Mouse (Mus musculus) liver, embryonic 13.5 days (tissue): Measurements from ENCODE around the gene Acap2. TPM values are rescaled to one million over a fixed set of nuclear protein-coding genes. Genes with fewer than 3 reads are reported as not detected.

Experiments
- ATAC-seq: fragments of 200-750 bp; cut with Nextera tagmentation; 2 replicates; pipeline ENCODE4 v1.8.0; 2017; ENCODE audit warnings: low read depth, mild to moderate bottlenecking, moderate number of reproducible peaks, moderate library complexity
- DNase-seq: peaks from one replicate; pipeline ENCODE4 v3.0.0; 2022
- H3K27ac ChIP-seq: fragments of 300-500 bp; sonication (generic); 2 replicates; pipeline ENCODE4 v1.5.1; 2015; ENCODE audit warnings: moderate library complexity, mild to moderate bottlenecking, inconsistent platforms
- H3K27me3 ChIP-seq: fragments of 300-500 bp; sonication (generic); 2 replicates; pipeline ENCODE4 v1.6.1; 2015; ENCODE audit warnings: mild to moderate bottlenecking, inconsistent platforms
- H3K36me3 ChIP-seq: fragments of 300-500 bp; sonication (generic); 2 replicates; pipeline ENCODE4 v1.6.1; 2015; ENCODE audit warnings: mild to moderate bottlenecking, inconsistent platforms
- H3K4me1 ChIP-seq: fragments of 300-500 bp; sonication (generic); replicated peaks from 2 replicates; pipeline ENCODE4 v1.6.1; 2015; ENCODE audit warnings: inconsistent platforms
- H3K4me2 ChIP-seq: fragments of 300-500 bp; sonication (generic); 2 replicates; pipeline ENCODE4 v1.6.1; 2015; ENCODE audit warnings: inconsistent platforms, mild to moderate bottlenecking, moderate library complexity
- H3K4me3 ChIP-seq: fragments of 300-500 bp; sonication (generic); replicated peaks from 2 replicates; pipeline ENCODE4 v1.5.1; 2015; ENCODE audit warnings: mild to moderate bottlenecking, inconsistent platforms
- H3K9ac ChIP-seq: fragments of 300-500 bp; sonication (generic); 2 replicates; pipeline ENCODE4 v1.6.1; 2015; ENCODE audit warnings: mild to moderate bottlenecking, inconsistent platforms
- H3K9me3 ChIP-seq: fragments of 300-500 bp; sonication (generic); replicated peaks from 2 replicates; pipeline ENCODE4 v1.6.1; 2016; ENCODE audit warnings: inconsistent platforms
- WGBS: fragments of 180-500 bp; shearing (Covaris S2); methylation state at CpG from one replicate; pipeline ENCODE4 v1.1.7; 2015; ENCODE audit not compliant: insufficient replicate concordance; 5-methylcytosine and 5-hydroxymethylcytosine counted together
- polyA plus RNA-seq: library from polyadenylated mRNA; unstranded; fragments of >200 nt; fragmentation: Nextera tagmentation; extraction: Ambion mirVana; gene quantifications from 2 replicates; pipeline ENCODE4 v1.2.1, GENCODE M21; 2015

The Acap2 gene
- polyA plus RNA-seq, 1 experiment from 2014 or later = 5.8 TPM

DNA sequence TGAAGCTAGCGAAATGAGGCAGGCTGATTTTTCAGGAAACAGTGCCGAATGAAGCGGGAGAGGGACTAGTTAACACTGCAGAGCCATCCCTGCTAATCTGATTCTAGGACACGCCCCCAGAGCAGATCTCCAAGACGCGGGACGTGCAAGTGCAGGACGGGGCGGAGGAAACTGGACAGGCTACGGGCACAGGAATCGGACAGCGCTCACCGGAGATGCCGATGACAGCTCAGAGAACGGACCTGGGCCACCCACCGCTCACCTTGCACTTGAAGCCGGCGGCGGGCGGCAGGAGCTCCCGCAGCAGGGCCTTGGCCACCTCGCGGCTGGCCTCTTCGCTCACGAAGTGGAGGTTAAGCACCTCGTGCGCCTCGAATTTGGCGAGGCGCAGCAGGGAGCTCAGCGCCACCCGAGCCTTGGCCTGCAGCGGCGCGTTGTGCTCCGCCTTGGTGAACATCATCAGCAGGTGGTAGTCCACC, 120.4 kb downstream of the Acap2 start:
- H3K9me3 ChIP-seq = no peaks in the 10 kb centered on the region
- peaks cover 24% of the 10 kb centered on the region for H3K4me1 ChIP-seq
- DNase-seq (peak; percentile 65), ATAC-seq (peak; percentile 62)
- peak overlapping the region; percentile 99 for H3K4me2 ChIP-seq
- under 1% methylated on average over 36 of the region's 36 CpGs for WGBS
- H3K9ac ChIP-seq = peak overlapping the region; percentile 79
- peaks cover 3% of the 10 kb centered on the region; the same call in 1 of the 2 replicates for H3K36me3 ChIP-seq
- H3K4me3 ChIP-seq = peak overlapping the region; percentile 75
- no peaks in the 10 kb centered on the region for H3K27me3 ChIP-seq
- peak overlapping the region; percentile 80 for H3K27ac ChIP-seq

DNA sequence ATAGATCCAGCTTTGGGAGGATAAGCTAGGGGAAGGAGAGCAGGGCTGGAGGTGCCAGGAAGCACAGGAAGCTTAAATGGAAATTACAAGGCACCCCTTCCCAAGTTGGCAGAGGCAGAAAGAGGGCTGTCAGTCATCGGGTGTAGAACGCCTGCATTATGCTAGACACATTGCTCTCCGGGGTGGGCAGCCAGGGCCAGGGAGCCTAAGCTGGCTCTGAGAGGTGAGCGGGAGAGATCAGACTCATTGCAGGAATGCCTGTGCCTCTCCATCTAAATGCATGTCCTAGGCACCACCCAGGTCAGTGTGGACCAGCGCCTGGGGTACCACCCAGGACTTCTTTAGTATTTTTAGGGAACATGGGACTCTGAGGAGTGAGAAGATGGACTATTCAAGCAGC, 123.6 kb downstream of the Acap2 start:
- H3K4me3 ChIP-seq = no peak overlapping the region
- H3K4me1 ChIP-seq = peaks cover 24% of the 10 kb centered on the region
- H3K36me3 ChIP-seq = peaks cover 3% of the 10 kb centered on the region; the same call in 1 of the 2 replicates
- DNase-seq (no peak), ATAC-seq (no peak)
- WGBS = 86% methylated on average over 5 of the region's 5 CpGs
- no peak overlapping the region for H3K4me2 ChIP-seq
- no peaks in the 10 kb centered on the region for H3K9me3 ChIP-seq
- no peak overlapping the region for H3K27ac ChIP-seq
- H3K27me3 ChIP-seq = no peaks in the 10 kb centered on the region
- H3K9ac ChIP-seq = no peak overlapping the region

DNA sequence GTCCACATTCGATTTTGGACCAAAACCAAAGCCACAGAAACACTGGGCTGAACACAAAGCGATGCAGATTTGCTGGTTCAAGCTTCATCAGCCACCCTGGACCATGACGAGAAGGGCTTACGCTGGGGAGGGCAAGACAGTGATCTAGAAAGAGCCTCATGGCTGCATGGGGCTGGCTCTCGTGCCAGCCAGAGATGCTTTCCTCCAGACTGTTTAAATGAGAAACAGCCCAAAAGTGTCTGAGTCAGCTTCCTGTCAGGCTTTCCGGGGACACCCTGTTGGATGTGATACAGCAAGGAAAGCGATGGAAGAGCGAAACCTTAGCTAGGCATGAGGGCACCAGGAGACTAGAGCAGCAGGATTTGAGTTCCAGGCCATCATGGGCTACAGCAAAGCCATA, 124.6 kb downstream of the Acap2 start:
- Histone ChIP-seq H3K4me1 (peaks cover 20% of the 10 kb centered on the region), H3K9ac (no peak overlapping the region), H3K4me2 (no peak overlapping the region), H3K4me3 (no peak overlapping the region), H3K27me3 (no peaks in the 10 kb centered on the region), H3K27ac (no peak overlapping the region), H3K9me3 (no peaks in the 10 kb centered on the region), H3K36me3 (peaks cover 3% of the 10 kb centered on the region; the same call in 1 of the 2 replicates)
- DNase-seq (no peak), ATAC-seq (no peak)
- 81% methylated on average over 8 of the region's 8 CpGs for WGBS

DNA sequence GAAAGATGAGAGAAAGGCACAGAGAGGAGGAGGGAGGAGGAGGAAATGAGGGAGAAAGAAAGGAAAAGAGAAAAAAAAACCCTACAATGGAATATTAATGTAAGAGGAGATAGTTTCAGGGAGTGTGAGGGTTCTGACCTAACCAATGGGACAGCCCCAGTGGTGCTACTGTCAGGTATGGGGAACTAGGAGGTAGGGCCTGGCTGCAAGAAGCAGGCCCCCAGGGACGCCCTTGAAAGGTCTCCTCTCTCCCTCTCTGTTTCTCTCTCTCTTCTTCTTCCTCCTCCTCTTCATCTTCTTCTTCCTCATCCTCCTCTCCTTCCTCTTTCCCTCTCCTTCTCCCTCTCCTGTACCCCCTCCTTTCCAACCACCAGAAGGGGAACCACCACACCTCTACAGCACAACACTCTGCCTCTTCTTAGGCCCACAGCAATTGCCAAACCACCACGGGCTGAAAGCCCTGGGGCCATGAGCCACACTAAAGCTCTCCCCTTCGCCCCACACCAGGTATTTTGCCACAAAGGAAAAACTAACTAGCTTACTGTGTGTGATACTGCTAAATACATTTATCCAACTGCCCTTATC, 126.6 kb downstream of the Acap2 start:
- Histone ChIP-seq H3K4me1 (peaks cover 20% of the 10 kb centered on the region), H3K36me3 (peaks cover 3% of the 10 kb centered on the region; the same call in 1 of the 2 replicates), H3K9me3 (no peaks in the 10 kb centered on the region), H3K4me2 (no peak overlapping the region), H3K9ac (no peak overlapping the region), H3K27ac (no peak overlapping the region), H3K4me3 (no peak overlapping the region), H3K27me3 (no peaks in the 10 kb centered on the region)
- ATAC-seq = no peak
- no peak for DNase-seq
- WGBS = 65% methylated on average over 3 of the region's 3 CpGs

DNA sequence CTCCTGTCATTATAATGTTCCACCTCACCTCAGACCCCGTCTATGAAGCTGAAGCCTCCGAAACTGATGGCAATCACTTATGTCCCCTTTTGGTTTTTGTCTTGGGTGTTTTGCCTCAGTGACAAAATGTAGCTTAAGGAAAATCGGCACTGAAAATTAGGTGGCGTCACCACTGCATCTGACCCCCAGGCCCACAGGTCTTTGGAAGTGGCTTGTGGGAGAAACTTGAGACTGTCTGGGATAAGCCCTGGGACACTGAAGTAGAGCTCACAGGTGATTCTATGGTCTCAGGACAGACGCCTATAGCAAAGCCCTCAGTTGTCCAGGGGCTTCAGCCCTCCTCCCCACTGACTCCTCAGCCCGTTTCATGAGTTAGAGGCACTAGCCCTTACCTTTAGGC, 129.3 kb downstream of the Acap2 start:
- Histone ChIP-seq H3K4me2 (no peak overlapping the region), H3K4me1 (peaks cover 38% of the 10 kb centered on the region), H3K27ac (no peak overlapping the region), H3K9ac (no peak overlapping the region), H3K4me3 (no peak overlapping the region), H3K27me3 (no peaks in the 10 kb centered on the region), H3K9me3 (no peaks in the 10 kb centered on the region), H3K36me3 (no peaks in the 10 kb centered on the region)
- ATAC-seq (no peak), DNase-seq (no peak)
- WGBS = 76% methylated on average over 6 of the region's 6 CpGs

DNA sequence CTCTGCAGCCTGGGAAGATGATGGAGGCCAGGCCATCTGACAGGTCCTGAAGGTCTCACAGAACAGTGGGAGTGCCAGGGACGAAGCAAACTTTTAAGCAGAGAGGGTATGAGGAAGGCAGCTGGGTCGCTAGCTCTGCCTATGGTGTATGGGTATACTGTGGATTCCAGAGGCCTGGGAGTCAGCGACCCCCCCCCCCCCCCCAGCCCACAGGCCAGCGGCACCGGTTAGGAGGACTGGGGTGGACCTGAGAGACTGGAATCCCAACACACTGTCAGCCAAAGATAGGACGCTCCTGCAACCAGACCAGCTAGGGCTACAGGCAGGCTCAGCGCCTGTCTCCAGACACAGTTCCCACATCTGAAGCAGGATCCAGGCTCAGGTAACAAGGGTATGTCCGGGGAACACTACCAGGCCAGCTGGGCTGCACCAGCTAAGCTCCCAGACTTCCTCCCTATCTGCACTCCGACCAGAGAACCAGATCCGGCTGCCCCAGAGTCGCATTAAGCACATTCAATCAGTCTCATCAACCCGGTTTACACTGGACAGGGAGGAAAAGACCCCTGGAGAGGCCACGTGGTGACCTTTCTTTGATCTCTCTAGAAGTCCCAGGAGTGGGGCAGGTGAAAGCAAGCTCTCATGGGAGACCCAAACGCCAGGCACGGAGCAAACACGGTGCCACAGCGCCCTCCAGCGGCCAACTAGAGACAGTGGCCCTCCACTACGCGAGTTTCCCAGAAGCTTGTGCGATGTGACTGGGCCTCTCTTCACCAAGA, 130.5 kb downstream of the Acap2 start:
- ATAC-seq (peak; percentile 39), DNase-seq (peak; percentile 49)
- Histone ChIP-seq H3K9me3 (no peaks in the 10 kb centered on the region), H3K4me3 (no peak overlapping the region), H3K4me2 (peak overlapping the region; percentile 49), H3K27me3 (no peaks in the 10 kb centered on the region), H3K9ac (no peak overlapping the region), H3K36me3 (no peaks in the 10 kb centered on the region), H3K27ac (no peak overlapping the region), H3K4me1 (peaks cover 49% of the 10 kb centered on the region)
- 17% methylated on average over 21 of the region's 21 CpGs for WGBS

DNA sequence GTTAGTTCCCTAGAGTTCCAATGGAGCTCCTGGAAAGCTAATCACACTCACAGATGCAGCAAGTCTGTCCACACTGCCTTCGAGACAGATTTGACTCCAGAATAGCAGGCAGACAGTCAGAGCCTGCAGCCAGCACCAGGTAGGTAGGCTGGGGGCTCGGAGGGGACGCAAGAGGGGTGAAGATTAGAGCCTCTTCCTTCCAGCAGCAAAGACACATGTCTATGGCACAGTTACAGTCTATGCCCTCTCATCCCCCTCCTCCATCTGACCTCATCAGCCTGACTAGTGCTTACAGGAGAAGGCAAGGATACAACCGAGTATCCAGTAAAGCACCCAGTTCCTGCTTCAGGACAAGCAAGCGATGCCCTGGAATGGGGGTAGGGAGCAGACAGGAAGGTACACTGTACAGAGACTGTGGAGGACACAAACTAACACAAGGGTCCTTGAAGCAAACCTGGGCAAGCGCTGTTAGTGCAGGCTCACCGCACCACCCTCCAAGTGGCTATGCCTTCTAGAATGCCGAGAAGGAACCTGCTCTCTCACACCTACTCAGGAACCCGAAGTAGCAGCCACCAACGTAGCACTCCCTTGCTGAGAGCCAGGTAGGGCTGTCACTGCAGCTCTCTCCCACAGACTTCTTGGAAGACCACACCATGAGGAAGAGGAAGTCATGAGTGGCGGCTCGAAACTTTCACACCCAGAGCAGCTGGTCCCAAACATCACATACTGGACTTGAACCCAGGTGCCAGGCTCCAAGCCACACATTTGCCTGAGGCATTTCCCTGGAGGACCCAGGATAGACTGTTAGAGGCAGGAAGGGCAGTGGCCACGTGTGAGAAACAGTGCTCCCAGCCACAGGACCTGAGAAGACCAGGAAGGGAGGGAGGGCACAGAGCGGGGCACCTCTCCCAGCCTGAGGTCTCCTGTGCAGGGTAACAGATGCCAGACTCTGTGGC, 131.6 kb downstream of the Acap2 start:
- WGBS = 65% methylated on average over 14 of the region's 14 CpGs
- H3K27me3 ChIP-seq = no peaks in the 10 kb centered on the region
- no peak for ATAC-seq

DNA sequence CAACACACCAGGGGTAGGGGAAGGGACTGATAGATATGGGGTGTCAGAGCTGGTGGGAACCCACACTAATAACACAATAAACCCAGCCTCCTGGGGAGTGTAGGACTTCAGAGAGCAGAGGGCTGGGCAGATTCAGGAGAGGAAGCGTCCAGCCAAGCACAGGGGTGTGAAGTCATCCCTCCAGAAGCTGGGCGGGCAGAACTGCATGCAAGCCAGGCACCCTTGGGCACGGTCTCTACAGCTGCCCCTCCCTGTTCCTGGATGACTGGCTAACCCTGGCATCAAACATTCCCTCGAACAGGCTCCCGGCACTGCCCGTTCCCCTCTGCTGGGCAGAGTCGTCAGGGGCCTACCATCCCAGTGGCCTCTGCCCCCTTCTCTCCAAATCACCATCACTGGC, 132.8 kb downstream of the Acap2 start:
- DNase-seq = no peak
- ATAC-seq = no peak

More for the DNA sequence above, 131.6 kb downstream of the Acap2 start:
- Histone ChIP-seq H3K4me3 (no peak overlapping the region), H3K36me3 (no peaks in the 10 kb centered on the region), H3K9ac (no peak overlapping the region), H3K4me2 (no peak overlapping the region), H3K4me1 (peaks cover 50% of the 10 kb centered on the region), H3K9me3 (no peaks in the 10 kb centered on the region), H3K27ac (no peak overlapping the region)
- no peak for DNase-seq

DNA sequence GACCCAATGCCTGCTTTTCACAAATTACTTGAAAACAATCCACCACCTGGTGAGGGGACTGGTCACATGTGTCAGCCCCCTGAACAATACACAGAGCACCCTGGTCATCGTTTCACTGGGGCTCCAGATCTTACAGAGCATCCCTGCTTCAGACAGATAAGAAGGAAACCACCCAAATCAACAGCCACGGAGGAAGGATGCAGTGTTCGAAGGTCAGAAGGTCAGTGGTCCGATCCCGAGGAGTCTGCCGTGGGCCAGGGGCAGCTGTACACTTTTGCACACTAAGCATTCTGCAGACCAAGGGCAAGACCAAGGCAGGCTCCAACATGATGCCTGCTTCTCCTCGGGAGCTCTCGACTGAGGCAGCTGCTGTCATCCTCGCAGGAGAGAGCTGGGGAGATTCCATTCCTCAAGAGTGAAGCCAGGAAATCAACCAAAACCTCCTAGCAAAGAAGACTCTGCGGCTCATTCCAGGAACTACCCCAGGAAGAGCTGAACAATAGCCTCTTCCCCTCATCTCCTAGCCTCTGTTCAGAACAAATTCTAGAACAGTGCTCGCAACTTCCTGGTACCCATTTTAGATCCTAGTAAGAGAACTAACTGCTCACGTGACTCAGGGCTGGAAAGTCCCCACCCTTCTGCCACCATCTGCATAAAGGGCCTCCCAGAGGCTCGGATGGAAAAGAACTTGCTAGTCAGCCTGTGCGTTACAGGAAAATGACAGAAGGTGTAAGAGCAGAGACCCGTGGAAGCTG, 134.5 kb downstream of the Acap2 start:
- WGBS = 12% methylated on average over 15 of the region's 15 CpGs
- Histone ChIP-seq H3K27ac (peak overlapping the region; percentile 66; the same call in 1 of the 2 replicates), H3K9me3 (no peaks in the 10 kb centered on the region), H3K9ac (peak overlapping the region; percentile 38; the same call in 1 of the 2 replicates), H3K36me3 (no peaks in the 10 kb centered on the region), H3K4me2 (peak overlapping the region; percentile 55), H3K27me3 (no peaks in the 10 kb centered on the region), H3K4me3 (peak overlapping the region; percentile 32), H3K4me1 (peaks cover 50% of the 10 kb centered on the region)
- DNase-seq (no peak), ATAC-seq (peak; percentile 57)

More for the DNA sequence above, 132.8 kb downstream of the Acap2 start:
- 85% methylated on average over 7 of the region's 7 CpGs for WGBS
- Histone ChIP-seq H3K9ac (no peak overlapping the region), H3K27me3 (no peaks in the 10 kb centered on the region), H3K27ac (no peak overlapping the region), H3K4me2 (no peak overlapping the region), H3K36me3 (no peaks in the 10 kb centered on the region), H3K4me3 (no peak overlapping the region), H3K4me1 (peaks cover 50% of the 10 kb centered on the region), H3K9me3 (no peaks in the 10 kb centered on the region)

DNA sequence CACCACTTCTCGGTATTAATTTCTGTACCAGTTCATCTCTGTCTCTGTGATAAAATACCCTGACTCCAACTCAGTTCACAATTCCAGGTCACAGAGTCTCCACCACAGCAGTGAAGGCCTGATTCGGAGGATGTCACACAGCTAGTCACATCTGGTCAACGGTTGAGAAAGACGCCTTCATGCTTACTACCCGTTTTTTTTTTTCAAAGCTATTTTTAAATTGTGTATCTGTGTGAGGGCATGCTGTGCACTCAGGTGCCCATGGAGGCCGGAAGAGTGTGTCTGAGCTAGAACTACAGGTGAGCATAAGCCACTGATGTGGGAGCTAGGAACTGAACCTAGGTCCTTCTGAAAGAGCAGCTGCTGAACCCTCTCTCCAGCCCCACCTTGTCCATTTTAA, 136.3 kb downstream of the Acap2 start:
- Histone ChIP-seq H3K36me3 (no peaks in the 10 kb centered on the region), H3K9me3 (no peaks in the 10 kb centered on the region), H3K4me1 (peaks cover 41% of the 10 kb centered on the region), H3K4me2 (no peak overlapping the region), H3K9ac (no peak overlapping the region), H3K27me3 (no peaks in the 10 kb centered on the region), H3K4me3 (no peak overlapping the region), H3K27ac (peak overlapping the region; percentile 66; the same call in 1 of the 2 replicates)
- 63% methylated on average over 6 of the region's 6 CpGs for WGBS
- DNase-seq (no peak), ATAC-seq (no peak)
